Mouse (Mus musculus) G1E (cell line): Measurements from ENCODE around the gene Atxn10. TPM values are rescaled to one million over a fixed set of nuclear protein-coding genes. Genes with fewer than 3 reads are reported as not detected.

Experiments
- ATAC-seq: 2 replicates; pipeline ENCODE4 v1.8.0; 2016; ENCODE audit warnings: mild to moderate bottlenecking; ENCODE audit not compliant: insufficient number of reproducible peaks, poor library complexity, low FRiP score, severe bottlenecking; ENCODE audit errors: extremely low read depth
- DNase-seq: peaks from one replicate; pipeline ENCODE4 v3.0.0; 2012; ENCODE audit warnings: low spot score
- H3K27me3 ChIP-seq: 2 replicates; pipeline ENCODE4 v1.6.1; 2012; ENCODE audit warnings: mild to moderate bottlenecking, low read length, inconsistent platforms; ENCODE audit not compliant: insufficient read depth
- H3K36me3 ChIP-seq: replicated peaks from 2 replicates; pipeline ENCODE3; 2012; ENCODE audit warnings: mild to moderate bottlenecking, inconsistent platforms
- H3K4me1 ChIP-seq: 2 replicates; pipeline ENCODE4 v1.6.1; 2012; ENCODE audit warnings: low read depth, low read length, inconsistent platforms, mixed read lengths; ENCODE audit not compliant: insufficient read depth
- H3K4me3 ChIP-seq: 2 replicates; pipeline ENCODE4 v1.5.1; 2012; ENCODE audit warnings: low read depth, mild to moderate bottlenecking, inconsistent platforms, low read length, moderate library complexity, mixed read lengths
- H3K9me3 ChIP-seq: replicated peaks from 2 replicates; pipeline ENCODE4 v1.6.1; 2012; ENCODE audit warnings: inconsistent platforms
- CTCF ChIP-seq: IDR thresholded peaks from 2 replicates; pipeline ENCODE4 v1.5.1; 2012; ENCODE audit warnings: low read depth, low read length, inconsistent platforms, mixed read lengths
- GATA1 ChIP-seq: IDR thresholded peaks from 2 replicates; pipeline ENCODE4 v1.6.1; 2012; ENCODE audit warnings: borderline replicate concordance, low read length, inconsistent platforms, mixed read lengths
- GATA2 ChIP-seq: IDR thresholded peaks from 2 replicates; pipeline ENCODE4 v1.6.1; 2012; ENCODE audit warnings: low read depth, low read length, inconsistent platforms, borderline replicate concordance
- POLR2AphosphoS5 ChIP-seq: IDR thresholded peaks from 2 replicates; pipeline ENCODE4 v1.6.1; 2012; ENCODE audit warnings: low read depth, low read length, inconsistent platforms; ENCODE audit not compliant: insufficient replicate concordance
- TAL1 ChIP-seq: conservative IDR thresholded peaks from 2 replicates; pipeline ENCODE4 v1.6.1; 2012; ENCODE audit warnings: low read depth, low read length, inconsistent platforms, mixed read lengths
- polyA plus RNA-seq: library from polyadenylated mRNA; stranded (reverse); fragments of >175 nt; gene quantifications from 2 replicates; pipeline ENCODE4 v1.2.3, GENCODE M21; 2012
- total RNA-seq, 2 experiments: library from RNA; stranded (forward) in 1 of 2; stranded (reverse) in 1 of 2; fragments of 200-1000 nt in 1 of 2; fragments of >200 nt in 1 of 2; fragmentation: Nextera tagmentation in 1 of 2; gene quantifications; 2 replicates each; pipeline ENCODE4 v1.2.3; 2014 to 2017

The Atxn10 gene
- total and polyA plus RNA-seq, 3 experiments: 92.9 to 185 (median 99.1) TPM

GRCm38 (mm10) chr15:85303241-85303640, 32.8 kb upstream of the Atxn10 start:
- ATAC-seq: no peak
- Histone ChIP-seq H3K4me1 (no peaks in the 10 kb centered on the region), H3K4me3 (no peak overlapping the region), H3K36me3 (no peaks in the 10 kb centered on the region), H3K9me3 (peaks cover 9% of the 10 kb centered on the region; the same call in 1 of the 2 replicates), H3K27me3 (no peaks in the 10 kb centered on the region)
- TF ChIP-seq GATA1 (no peak), CTCF (no peak), POLR2AphosphoS5 (no peak)
- DNase-seq: no peak

GRCm38 (mm10) chr15:85303976-85304375, 32.1 kb upstream of the Atxn10 start:
- no peaks in the 10 kb centered on the region for H3K36me3 ChIP-seq
- ATAC-seq (no peak), DNase-seq (no peak)
- H3K9me3 ChIP-seq: peaks cover 9% of the 10 kb centered on the region; the same call in 1 of the 2 replicates
- no peaks in the 10 kb centered on the region for H3K27me3 ChIP-seq
- no peaks in the 10 kb centered on the region for H3K4me1 ChIP-seq
- TF ChIP-seq CTCF: no peak
- no peak for TF ChIP-seq POLR2AphosphoS5
- TF ChIP-seq GATA1: no peak
- TF ChIP-seq GATA2: no peak
- TF ChIP-seq TAL1: no peak
- no peak overlapping the region for H3K4me3 ChIP-seq

DNA sequence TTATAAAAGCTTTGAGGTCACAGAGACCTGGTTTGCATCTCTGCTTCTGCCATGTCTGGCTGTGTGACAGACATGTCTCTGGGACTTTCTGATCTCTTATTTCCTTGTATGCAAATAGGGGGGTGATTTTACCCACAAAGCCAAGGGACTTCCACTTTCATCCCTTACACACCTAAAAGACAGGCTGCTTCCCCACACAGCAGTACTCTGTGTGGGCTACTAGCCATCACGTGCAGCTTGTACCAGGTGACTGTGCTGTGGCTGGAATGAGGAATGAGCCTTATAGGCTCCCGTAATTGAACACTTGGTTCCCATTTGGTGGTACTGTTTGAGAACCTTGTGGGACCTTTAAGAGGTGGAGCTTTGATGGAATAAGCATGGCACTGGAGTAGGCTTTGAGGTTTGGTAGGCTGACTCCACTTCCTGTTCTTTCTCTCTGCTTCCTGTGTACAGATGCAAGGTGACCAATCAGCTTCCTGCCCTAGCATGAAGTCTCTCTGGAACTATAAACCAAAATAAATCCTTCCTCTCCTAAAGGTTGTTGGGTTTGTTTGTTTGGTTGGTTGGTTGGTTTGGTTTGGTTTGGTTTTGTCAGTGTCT, 28.9 kb upstream of the Atxn10 start:
- no peaks in the 10 kb centered on the region for H3K27me3 ChIP-seq
- TF ChIP-seq GATA1: no peak
- TF ChIP-seq POLR2AphosphoS5: no peak
- TF ChIP-seq TAL1: no peak
- no peak for TF ChIP-seq CTCF
- no peak for TF ChIP-seq GATA2
- H3K36me3 ChIP-seq: no peaks in the 10 kb centered on the region
- no peak for DNase-seq
- no peak overlapping the region for H3K4me3 ChIP-seq
- H3K4me1 ChIP-seq: no peaks in the 10 kb centered on the region
- no peak for ATAC-seq
- H3K9me3 ChIP-seq: peaks cover 9% of the 10 kb centered on the region; the same call in 1 of the 2 replicates

DNA sequence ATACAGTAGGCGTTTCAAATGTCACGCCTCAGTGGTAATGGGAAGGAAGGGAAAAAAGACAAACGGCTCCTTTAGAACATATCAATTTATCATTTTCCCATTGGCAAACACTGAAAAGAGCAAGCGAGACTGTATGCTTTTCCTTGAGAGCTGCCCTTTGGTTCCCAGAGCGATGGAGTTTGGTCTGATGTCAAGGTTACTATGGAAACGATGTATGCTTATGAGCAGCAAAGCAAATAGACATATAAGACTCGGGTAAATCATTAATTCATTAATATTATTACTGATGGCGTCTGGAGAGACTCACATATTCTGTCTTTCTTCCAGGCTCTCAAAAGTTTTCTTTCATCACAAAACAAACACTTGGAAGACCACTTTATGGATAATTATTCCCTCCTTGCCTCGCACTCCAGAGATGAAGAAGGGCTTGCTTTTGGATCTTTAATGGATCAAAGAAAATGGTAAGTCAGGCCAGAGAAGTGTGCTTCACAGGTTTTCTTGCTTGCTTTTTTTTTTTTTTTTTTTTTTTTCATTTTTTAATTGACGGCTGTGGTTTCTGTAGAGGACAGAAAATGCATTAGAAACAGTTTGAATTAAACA, 24.9 kb upstream of the Atxn10 start:
- ATAC-seq (no peak), DNase-seq (no peak)
- Histone ChIP-seq H3K27me3 (no peaks in the 10 kb centered on the region), H3K36me3 (no peaks in the 10 kb centered on the region), H3K4me3 (no peak overlapping the region), H3K4me1 (no peaks in the 10 kb centered on the region), H3K9me3 (no peaks in the 10 kb centered on the region)
- no peak for TF ChIP-seq GATA1
- no peak for TF ChIP-seq TAL1
- no peak for TF ChIP-seq POLR2AphosphoS5
- TF ChIP-seq GATA2: no peak
- no peak for TF ChIP-seq CTCF

DNA sequence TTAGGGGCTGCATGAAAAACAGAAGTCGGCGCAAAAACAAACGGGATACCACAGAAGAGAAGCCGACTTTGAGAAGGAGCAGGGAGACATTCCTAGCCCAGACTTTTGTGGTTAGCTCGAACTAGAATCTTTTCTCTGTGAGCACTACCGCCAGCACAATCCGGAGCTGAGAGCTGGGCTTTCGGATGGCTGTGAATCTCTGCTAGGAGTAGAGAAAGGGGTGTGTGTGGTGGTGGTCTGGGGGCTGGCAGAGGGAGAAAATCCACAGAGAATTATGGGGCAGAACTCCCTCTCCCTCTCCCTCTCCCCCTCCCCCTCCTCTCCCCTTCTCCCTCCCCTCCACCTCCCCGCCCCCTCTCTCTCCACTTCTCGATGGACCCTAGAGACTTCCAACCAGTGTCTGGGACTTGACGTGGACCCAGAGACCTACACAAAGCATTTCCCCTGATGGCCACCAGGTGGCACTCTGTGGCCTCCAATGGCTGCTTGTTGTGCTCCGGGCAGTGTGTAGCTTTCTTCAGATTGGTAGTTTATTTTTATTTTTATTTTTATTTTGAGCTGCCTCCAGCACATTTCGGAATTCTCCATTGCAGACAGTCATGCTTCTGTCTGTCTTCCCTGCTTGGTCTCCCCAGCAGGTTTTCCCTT, 20.5 kb upstream of the Atxn10 start:
- no peaks in the 10 kb centered on the region for H3K4me1 ChIP-seq
- H3K27me3 ChIP-seq: peaks cover 2% of the 10 kb centered on the region; the same call in 1 of the 2 replicates
- H3K4me3 ChIP-seq: no peak overlapping the region
- H3K36me3 ChIP-seq: no peaks in the 10 kb centered on the region
- DNase-seq (peak; percentile 48), ATAC-seq (0 out of 2 replicates have a peak, but pooled peaks have one; percentile 28)
- H3K9me3 ChIP-seq: no peaks in the 10 kb centered on the region
- TF ChIP-seq CTCF: peak; percentile 62
- TF ChIP-seq GATA2: no peak

DNA sequence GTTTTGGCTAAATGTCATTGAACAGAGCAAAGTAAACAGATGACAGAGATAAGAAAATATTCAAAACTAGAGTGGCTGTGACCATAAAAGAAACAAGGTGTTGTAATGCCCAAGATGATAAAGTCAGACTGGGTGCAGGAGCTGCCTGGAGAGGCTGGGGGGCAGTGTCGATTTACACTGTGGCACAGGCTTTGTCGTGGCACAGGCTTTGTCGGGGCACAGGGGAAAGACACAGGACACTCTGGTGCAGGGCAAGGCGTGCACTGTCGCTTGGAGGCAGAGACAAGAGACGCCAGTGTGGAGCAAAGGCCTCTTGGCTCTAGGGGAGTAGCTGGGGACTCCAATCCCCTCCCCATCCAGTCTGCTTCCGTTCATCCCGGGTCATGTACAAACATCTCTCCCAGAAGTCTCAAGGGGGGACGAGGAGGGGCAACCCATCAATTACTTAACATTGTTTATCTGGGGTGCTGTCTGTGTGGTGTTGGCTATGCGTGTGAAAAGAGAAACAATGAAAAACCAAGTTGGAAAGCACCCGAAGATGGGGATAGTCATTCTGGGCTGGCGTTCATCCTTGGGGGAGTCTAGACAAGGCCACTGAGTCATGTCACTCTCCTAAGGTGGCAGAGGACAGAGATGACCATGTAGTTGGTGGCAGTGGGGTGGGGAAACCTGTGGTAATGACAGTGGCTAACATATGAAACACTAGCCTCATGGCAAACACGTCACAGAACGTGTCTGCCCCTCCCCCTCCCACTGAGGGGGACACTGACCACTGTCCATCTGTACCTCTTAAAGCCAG, 19.5 kb upstream of the Atxn10 start:
- TF ChIP-seq POLR2AphosphoS5 (no peak), TAL1 (no peak), CTCF (no peak), GATA1 (no peak), GATA2 (no peak)
- peaks cover 2% of the 10 kb centered on the region; the same call in 1 of the 2 replicates for H3K27me3 ChIP-seq
- no peak for ATAC-seq

More for the DNA sequence above, 19.5 kb upstream of the Atxn10 start:
- H3K4me3 ChIP-seq: no peak overlapping the region
- H3K4me1 ChIP-seq: no peaks in the 10 kb centered on the region
- DNase-seq: no peak
- no peaks in the 10 kb centered on the region for H3K9me3 ChIP-seq
- H3K36me3 ChIP-seq: no peaks in the 10 kb centered on the region
